Mouse (Mus musculus): ENCODE results near the gene Etv6. TPM values are rescaled to one million over a fixed set of nuclear protein-coding genes. Genes with fewer than 3 reads are reported as not detected.

The Etv6 gene
- polyA plus RNA-seq, 1 experiment from 2014 or later = 16.5 TPM

- 90% methylated on average over 8 of the region's 8 CpGs for WGBS
- H3K4me1 ChIP-seq (replicated peaks; ENCODE audit: control insufficient read depth, insufficient read depth, low read length) = no peaks in the 10 kb centered on the region
- ATAC-seq (replicated peaks; ENCODE audit: low FRiP score, low TSS enrichment, low read depth) = no peak
- H3K27me3 ChIP-seq (replicated peaks; ENCODE audit: control insufficient read depth, insufficient read depth, low read length) = no peaks in the 10 kb centered on the region
- H3K9ac ChIP-seq (ENCODE audit: low read length) = no peak overlapping the region
- H3K4me2 ChIP-seq (ENCODE audit: low read length) = no peak overlapping the region
- 0 out of 2 replicates have a peak, but pooled peaks cover 7% of the 10 kb centered on the region for H3K9me3 ChIP-seq (ENCODE audit: control insufficient read depth, low read length)
- DNase-seq (ENCODE audit: low spot score) = no peak
- no peak overlapping the region for H3K4me3 ChIP-seq (ENCODE audit: low read depth, low read length)
- H3K36me3 ChIP-seq (ENCODE audit: control insufficient read depth, insufficient read depth, low read length) = peaks cover 10% of the 10 kb centered on the region; the same call in 1 of the 2 replicates
- peak overlapping the region; percentile 51; the same call in 1 of the 2 replicates for H3K27ac ChIP-seq (ENCODE audit: low read depth)
Measured at GRCm38 (mm10) chr6:134112753-134113152, 77.3 kb downstream of the Etv6 start.

- peak; percentile 46; the same call in 1 of the 2 replicates for ATAC-seq (replicated peaks; ENCODE audit: low FRiP score, low TSS enrichment, low read depth)
- WGBS = 62% methylated on average over 2 of the region's 2 CpGs
Measured at GRCm38 (mm10) chr6:134113168-134113567, 77.7 kb downstream of the Etv6 start.

GRCm38 (mm10) chr6:134115219-134115968, 79.9 kb downstream of the Etv6 start:
- Histone ChIP-seq H3K4me1 (replicated peaks; ENCODE audit: control insufficient read depth, insufficient read depth, low read length) (0 out of 2 replicates have a peak, but pooled peaks cover 12% of the 10 kb centered on the region), H3K4me3 (ENCODE audit: low read depth, low read length) (no peak overlapping the region), H3K9ac (ENCODE audit: low read length) (no peak overlapping the region), H3K9me3 (ENCODE audit: control insufficient read depth, low read length) (no peaks in the 10 kb centered on the region), H3K27ac (ENCODE audit: low read depth) (no peak overlapping the region), H3K36me3 (ENCODE audit: control insufficient read depth, insufficient read depth, low read length) (peaks cover 6% of the 10 kb centered on the region; the same call in 1 of the 2 replicates), H3K4me2 (ENCODE audit: low read length) (no peak overlapping the region), H3K27me3 (replicated peaks; ENCODE audit: control insufficient read depth, insufficient read depth, low read length) (no peaks in the 10 kb centered on the region)
- ATAC-seq (replicated peaks; ENCODE audit: low FRiP score, low TSS enrichment, low read depth) (no peak), DNase-seq (ENCODE audit: low spot score) (no peak)
- WGBS = 72% methylated on average over 14 of the region's 14 CpGs

More at GRCm38 (mm10) chr6:134113168-134113567, 77.7 kb downstream of the Etv6 start:
- DNase-seq (ENCODE audit: low spot score) = no peak
- H3K9ac ChIP-seq (ENCODE audit: low read length) = no peak overlapping the region
- H3K4me2 ChIP-seq (ENCODE audit: low read length) = no peak overlapping the region
- H3K4me1 ChIP-seq (replicated peaks; ENCODE audit: control insufficient read depth, insufficient read depth, low read length) = no peaks in the 10 kb centered on the region
- H3K9me3 ChIP-seq (ENCODE audit: control insufficient read depth, low read length) = 0 out of 2 replicates have a peak, but pooled peaks cover 7% of the 10 kb centered on the region
- H3K27ac ChIP-seq (ENCODE audit: low read depth) = peak overlapping the region; percentile 51; the same call in 1 of the 2 replicates
- peaks cover 10% of the 10 kb centered on the region; the same call in 1 of the 2 replicates for H3K36me3 ChIP-seq (ENCODE audit: control insufficient read depth, insufficient read depth, low read length)
- no peak overlapping the region for H3K4me3 ChIP-seq (ENCODE audit: low read depth, low read length)
- H3K27me3 ChIP-seq (replicated peaks; ENCODE audit: control insufficient read depth, insufficient read depth, low read length) = no peaks in the 10 kb centered on the region

- ATAC-seq (replicated peaks; ENCODE audit: low FRiP score, low TSS enrichment, low read depth) = no peak
- H3K27ac ChIP-seq (ENCODE audit: low read depth) = no peak overlapping the region
- H3K9me3 ChIP-seq (ENCODE audit: control insufficient read depth, low read length) = no peaks in the 10 kb centered on the region
- H3K4me1 ChIP-seq (replicated peaks; ENCODE audit: control insufficient read depth, insufficient read depth, low read length) = 0 out of 2 replicates have a peak, but pooled peaks cover 12% of the 10 kb centered on the region
- no peak overlapping the region for H3K9ac ChIP-seq (ENCODE audit: low read length)
- no peaks in the 10 kb centered on the region for H3K27me3 ChIP-seq (replicated peaks; ENCODE audit: control insufficient read depth, insufficient read depth, low read length)
- no peak for DNase-seq (ENCODE audit: low spot score)
- peaks cover 6% of the 10 kb centered on the region; the same call in 1 of the 2 replicates for H3K36me3 ChIP-seq (ENCODE audit: control insufficient read depth, insufficient read depth, low read length)
- H3K4me2 ChIP-seq (ENCODE audit: low read length) = no peak overlapping the region
- no peak overlapping the region for H3K4me3 ChIP-seq (ENCODE audit: low read depth, low read length)
- WGBS = 76% methylated on average over 13 of the region's 13 CpGs
Measured at GRCm38 (mm10) chr6:134117380-134117938, 82.0 kb downstream of the Etv6 start.

- Histone ChIP-seq H3K27ac (ENCODE audit: low read depth) (no peak overlapping the region; the same call in 1 of the 2 replicates), H3K9ac (ENCODE audit: low read length) (no peak overlapping the region), H3K9me3 (ENCODE audit: control insufficient read depth, low read length) (no peaks in the 10 kb centered on the region), H3K4me3 (ENCODE audit: low read depth, low read length) (no peak overlapping the region), H3K36me3 (ENCODE audit: control insufficient read depth, insufficient read depth, low read length) (peaks cover 6% of the 10 kb centered on the region; the same call in 1 of the 2 replicates), H3K4me2 (ENCODE audit: low read length) (no peak overlapping the region), H3K4me1 (replicated peaks; ENCODE audit: control insufficient read depth, insufficient read depth, low read length) (0 out of 2 replicates have a peak, but pooled peaks cover 12% of the 10 kb centered on the region), H3K27me3 (replicated peaks; ENCODE audit: control insufficient read depth, insufficient read depth, low read length) (no peaks in the 10 kb centered on the region)
- ATAC-seq (replicated peaks; ENCODE audit: low FRiP score, low TSS enrichment, low read depth) (no peak), DNase-seq (ENCODE audit: low spot score) (no peak)
- 77% methylated on average over 5 of the region's 5 CpGs for WGBS
Measured at GRCm38 (mm10) chr6:134118506-134118905, 83.0 kb downstream of the Etv6 start.

- H3K4me1 ChIP-seq (replicated peaks; ENCODE audit: control insufficient read depth, insufficient read depth, low read length) = 0 out of 2 replicates have a peak, but pooled peaks cover 12% of the 10 kb centered on the region
- ATAC-seq (replicated peaks; ENCODE audit: low FRiP score, low TSS enrichment, low read depth) (peak; percentile 39; the same call in 1 of the 2 replicates), DNase-seq (ENCODE audit: low spot score) (no peak)
- no peaks in the 10 kb centered on the region for H3K27me3 ChIP-seq (replicated peaks; ENCODE audit: control insufficient read depth, insufficient read depth, low read length)
- peak overlapping the region; percentile 29 for H3K27ac ChIP-seq (ENCODE audit: low read depth)
- peaks cover 6% of the 10 kb centered on the region; the same call in 1 of the 2 replicates for H3K36me3 ChIP-seq (ENCODE audit: control insufficient read depth, insufficient read depth, low read length)
- H3K4me3 ChIP-seq (ENCODE audit: low read depth, low read length) = no peak overlapping the region
- no peak overlapping the region for H3K4me2 ChIP-seq (ENCODE audit: low read length)
- WGBS = 2% methylated on average over 4 of the region's 4 CpGs
- H3K9me3 ChIP-seq (ENCODE audit: control insufficient read depth, low read length) = no peaks in the 10 kb centered on the region
- no peak overlapping the region for H3K9ac ChIP-seq (ENCODE audit: low read length)
Measured at GRCm38 (mm10) chr6:134119136-134119535, 83.6 kb downstream of the Etv6 start.

GRCm38 (mm10) chr6:134120227-134120626, 84.7 kb downstream of the Etv6 start:
- 63% methylated on average over 4 of the region's 4 CpGs for WGBS
- DNase-seq (ENCODE audit: low spot score) (no peak), ATAC-seq (replicated peaks; ENCODE audit: low FRiP score, low TSS enrichment, low read depth) (no peak)
- Histone ChIP-seq H3K36me3 (ENCODE audit: control insufficient read depth, insufficient read depth, low read length) (peaks cover 2% of the 10 kb centered on the region; the same call in 1 of the 2 replicates), H3K9me3 (ENCODE audit: control insufficient read depth, low read length) (no peaks in the 10 kb centered on the region), H3K4me2 (ENCODE audit: low read length) (no peak overlapping the region), H3K4me1 (replicated peaks; ENCODE audit: control insufficient read depth, insufficient read depth, low read length) (0 out of 2 replicates have a peak, but pooled peaks cover 12% of the 10 kb centered on the region), H3K27ac (ENCODE audit: low read depth) (no peak overlapping the region), H3K9ac (ENCODE audit: low read length) (no peak overlapping the region), H3K27me3 (replicated peaks; ENCODE audit: control insufficient read depth, insufficient read depth, low read length) (no peaks in the 10 kb centered on the region), H3K4me3 (ENCODE audit: low read depth, low read length) (no peak overlapping the region)

GRCm38 (mm10) chr6:134120712-134121111, 85.2 kb downstream of the Etv6 start:
- H3K9me3 ChIP-seq (ENCODE audit: control insufficient read depth, low read length) = no peaks in the 10 kb centered on the region
- no peaks in the 10 kb centered on the region for H3K27me3 ChIP-seq (replicated peaks; ENCODE audit: control insufficient read depth, insufficient read depth, low read length)
- H3K9ac ChIP-seq (ENCODE audit: low read length) = no peak overlapping the region
- no peak overlapping the region for H3K27ac ChIP-seq (ENCODE audit: low read depth)
- no peak for ATAC-seq (replicated peaks; ENCODE audit: low FRiP score, low TSS enrichment, low read depth)
- DNase-seq (ENCODE audit: low spot score) = no peak
- 77% methylated on average over 12 of the region's 12 CpGs for WGBS
- no peak overlapping the region for H3K4me3 ChIP-seq (ENCODE audit: low read depth, low read length)
- H3K36me3 ChIP-seq (ENCODE audit: control insufficient read depth, insufficient read depth, low read length) = no peaks in the 10 kb centered on the region
- H3K4me2 ChIP-seq (ENCODE audit: low read length) = no peak overlapping the region
- H3K4me1 ChIP-seq (replicated peaks; ENCODE audit: control insufficient read depth, insufficient read depth, low read length) = 0 out of 2 replicates have a peak, but pooled peaks cover 12% of the 10 kb centered on the region

Measured in intestine, embryonic 14.5 days (tissue).